Mouse (Mus musculus): ENCODE measurements at regions not wholly inside any gene's neighbourhood (a gene's known extent, or its start where the extent isn't known, plus 50 kb on each side); places are given as distances from the start of the nearest gene placed in this dataset.

- DNase-seq (ENCODE audit: low spot score in 2 of 2) = no peak
These were observed 245.1 kb upstream of the Sall1 start for GRCm38 (mm10) chr8:89289017-89289416.

DNA sequence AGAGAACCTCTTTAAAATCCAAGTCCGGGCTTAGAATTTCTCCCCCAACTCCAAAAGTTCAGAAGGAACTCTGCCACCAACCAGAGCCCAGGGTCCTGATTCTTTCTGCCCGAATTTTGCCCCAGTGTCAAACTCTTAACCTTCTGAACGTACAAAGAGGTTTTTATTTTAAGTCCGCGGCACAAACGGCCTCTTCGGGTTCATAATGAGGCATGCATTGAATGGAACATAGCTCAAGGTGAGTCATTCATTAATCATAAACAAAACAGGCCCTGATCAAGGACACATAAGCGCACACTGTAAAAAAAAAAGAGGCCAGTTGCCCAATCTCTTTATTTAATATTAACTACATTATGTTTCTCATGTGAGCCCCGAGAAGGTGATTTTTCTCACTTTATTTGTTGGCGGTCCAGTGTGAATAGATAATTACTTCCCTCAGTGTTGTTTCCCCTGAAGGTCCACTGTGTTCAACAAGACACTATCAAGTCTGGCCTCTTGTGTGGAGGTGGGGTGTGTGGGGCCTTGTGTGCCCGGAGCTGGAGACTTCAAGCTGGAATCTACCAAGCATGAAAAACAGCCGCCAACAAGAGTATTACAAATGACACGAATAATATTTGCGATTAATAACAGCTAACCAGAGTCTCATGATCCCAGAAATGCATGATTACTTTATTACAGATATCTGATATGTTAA, 241.1 kb upstream of the Sall1 start:
- DNase-seq (ENCODE audit: low spot score in 2 of 2) = no peak

GRCm38 (mm10) chr8:89283105-89284096, 239.4 kb upstream of the Sall1 start:
- DNase-seq (ENCODE audit: low spot score in 2 of 2) = no peak

GRCm38 (mm10) chr8:89279844-89280243, 235.9 kb upstream of the Sall1 start:
- no peak for DNase-seq (ENCODE audit: low spot score in 2 of 2)

DNA sequence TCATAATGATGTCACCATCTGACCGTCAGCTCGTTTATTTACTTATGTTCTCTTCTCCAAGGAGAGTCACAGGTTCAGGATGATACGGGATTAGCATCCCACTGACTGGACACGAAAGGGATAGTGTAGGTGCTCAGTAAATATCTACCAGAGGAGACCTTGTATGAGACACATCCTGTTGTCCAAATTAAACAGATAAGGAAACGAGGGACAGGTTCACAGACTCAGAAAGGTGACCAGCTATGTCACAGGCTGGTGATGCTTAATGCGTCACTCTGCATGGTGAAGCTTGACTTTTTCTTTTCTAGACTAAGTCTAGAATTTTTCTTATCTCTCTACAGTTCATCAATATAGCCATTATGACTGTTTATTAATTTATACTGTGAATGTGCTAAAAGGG, 235.2 kb upstream of the Sall1 start:
- DNase-seq (ENCODE audit: low spot score in 2 of 2) = no peak

DNA sequence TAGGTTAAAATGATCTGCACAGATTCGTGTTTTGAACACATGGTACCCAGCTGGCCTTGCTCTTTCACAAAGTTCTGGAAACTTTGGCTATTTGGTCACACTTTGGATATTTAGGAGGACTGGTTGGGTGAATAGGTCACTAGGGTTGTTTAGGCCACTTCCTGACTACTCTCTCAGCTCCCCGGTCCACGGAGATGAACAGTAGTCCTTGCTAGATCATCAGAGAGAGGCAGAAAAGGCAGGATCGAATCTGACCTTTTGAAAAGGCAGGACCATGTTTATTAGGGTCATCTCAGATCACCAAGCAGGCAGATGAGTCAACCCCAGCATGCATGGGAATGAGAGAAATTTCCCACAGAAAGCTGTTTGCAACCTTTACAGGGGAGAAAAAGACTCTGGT, 229.3 kb upstream of the Sall1 start:
- DNase-seq (ENCODE audit: low spot score in 2 of 2) = no peak

- peak; percentile 2 to 17 for DNase-seq (ENCODE audit: low spot score in 2 of 2)
These were observed 228.4 kb upstream of the Sall1 start for GRCm38 (mm10) chr8:89272381-89272815.

GRCm38 (mm10) chr8:89271381-89272355, 227.7 kb upstream of the Sall1 start:
- peak in 1 of 2 experiments; percentile 5 for DNase-seq (ENCODE audit: low spot score in 2 of 2)

DNA sequence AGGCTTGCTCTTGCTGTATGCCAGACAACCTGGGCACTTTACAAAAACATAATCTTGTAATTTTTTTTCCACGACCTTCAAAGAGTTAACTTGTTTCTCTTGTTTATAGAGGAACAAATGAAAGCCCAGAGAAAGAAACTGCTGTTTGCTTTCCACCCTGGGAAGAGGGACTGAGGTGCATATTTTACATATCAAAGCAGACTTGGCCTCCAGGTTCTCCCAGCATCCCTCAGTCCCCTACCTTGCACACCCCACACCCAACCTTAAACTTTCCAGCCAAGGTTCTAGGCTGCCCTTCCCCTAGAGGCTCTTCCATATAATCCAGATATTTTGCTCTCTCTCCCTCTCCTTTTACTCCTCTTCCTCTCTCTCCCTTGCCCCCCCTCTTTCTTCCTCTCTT, 226.0 kb upstream of the Sall1 start:
- no peak for DNase-seq (ENCODE audit: low spot score in 2 of 2)

- no peak for DNase-seq (ENCODE audit: low spot score in 2 of 2)
These were observed 217.3 kb upstream of the Sall1 start for GRCm38 (mm10) chr8:89261163-89261812.

- DNase-seq (ENCODE audit: low spot score in 2 of 2) = no peak
These were observed 215.9 kb upstream of the Sall1 start for GRCm38 (mm10) chr8:89259881-89260280.

- no peak for DNase-seq (ENCODE audit: low spot score in 2 of 2)
These were observed 202.4 kb upstream of the Sall1 start for GRCm38 (mm10) chr8:89246342-89246741.

- DNase-seq (ENCODE audit: low spot score in 2 of 2) = no peak
These were observed 201.3 kb upstream of the Sall1 start for GRCm38 (mm10) chr8:89245131-89245751.

GRCm38 (mm10) chr8:89241686-89242085, 197.7 kb upstream of the Sall1 start:
- no peak for DNase-seq (ENCODE audit: low spot score in 2 of 2)

DNA sequence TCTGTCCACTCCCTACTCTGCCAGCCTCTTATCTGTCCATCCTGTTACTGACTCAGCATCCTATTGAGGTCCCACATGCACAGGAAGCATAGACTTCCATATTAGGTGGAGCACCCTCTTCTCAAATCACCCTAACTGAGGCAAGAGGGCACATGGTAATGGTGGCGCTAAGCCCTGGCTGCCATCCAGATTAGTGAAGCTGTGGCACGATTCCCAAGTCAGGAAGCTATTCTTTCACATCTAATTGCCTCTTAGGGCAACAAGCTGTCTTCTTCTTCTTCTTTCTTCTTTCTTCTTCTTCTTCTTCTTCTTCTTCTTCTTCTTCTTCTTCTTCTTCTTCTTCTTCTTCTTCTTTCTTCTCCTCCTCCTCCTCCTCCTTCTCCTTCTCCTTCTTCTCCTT, 195.7 kb upstream of the Sall1 start:
- DNase-seq (ENCODE audit: low spot score in 2 of 2) = no peak

GRCm38 (mm10) chr8:89234041-89234440, 190.1 kb upstream of the Sall1 start:
- DNase-seq (ENCODE audit: low spot score in 2 of 2) = no peak

DNA sequence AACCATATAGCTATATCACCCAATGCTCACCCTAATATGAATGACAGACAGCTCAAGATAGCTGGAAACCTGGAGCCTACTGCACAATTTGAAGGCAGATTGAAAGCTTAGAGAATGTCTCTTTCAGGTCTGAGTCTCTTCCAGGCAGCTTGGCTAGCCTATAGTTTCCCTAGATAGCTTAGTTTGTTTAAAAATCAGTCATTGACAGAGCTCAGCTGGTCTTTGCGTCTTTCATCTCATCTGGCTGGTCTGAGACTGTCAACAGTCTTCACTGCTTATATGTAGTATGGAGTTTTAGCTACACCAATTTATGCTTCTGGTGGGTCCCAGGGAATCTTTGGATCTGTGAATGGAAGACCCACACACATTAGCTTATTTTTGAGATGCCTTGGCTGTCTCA, 188.4 kb upstream of the Sall1 start:
- DNase-seq (ENCODE audit: low spot score in 2 of 2) = no peak

- no peak for DNase-seq (ENCODE audit: low spot score in 2 of 2)
These were observed 185.2 kb upstream of the Sall1 start for GRCm38 (mm10) chr8:89229144-89229543.

DNA sequence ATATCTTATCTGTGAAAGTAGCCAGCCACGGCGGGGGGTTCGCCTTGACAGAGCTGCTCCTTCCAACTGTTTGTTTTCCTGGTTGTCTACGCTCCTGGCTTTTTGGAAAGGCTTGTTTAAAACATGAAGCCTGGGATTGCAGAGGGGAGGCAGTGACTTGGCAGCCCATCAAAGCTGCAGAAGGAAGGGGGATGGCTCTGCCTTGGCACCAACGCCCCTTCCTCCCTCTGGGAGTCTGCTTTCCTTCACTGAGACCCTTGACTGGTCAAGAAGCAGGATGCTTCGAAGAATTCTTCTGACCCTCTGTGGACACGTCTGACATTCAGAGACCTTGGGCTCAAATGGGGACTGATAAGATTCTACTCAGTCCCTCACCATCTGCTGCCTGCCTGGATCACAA, 176.9 kb upstream of the Sall1 start:
- DNase-seq (ENCODE audit: low spot score in 2 of 2) = peak; percentile 34 to 60

DNA sequence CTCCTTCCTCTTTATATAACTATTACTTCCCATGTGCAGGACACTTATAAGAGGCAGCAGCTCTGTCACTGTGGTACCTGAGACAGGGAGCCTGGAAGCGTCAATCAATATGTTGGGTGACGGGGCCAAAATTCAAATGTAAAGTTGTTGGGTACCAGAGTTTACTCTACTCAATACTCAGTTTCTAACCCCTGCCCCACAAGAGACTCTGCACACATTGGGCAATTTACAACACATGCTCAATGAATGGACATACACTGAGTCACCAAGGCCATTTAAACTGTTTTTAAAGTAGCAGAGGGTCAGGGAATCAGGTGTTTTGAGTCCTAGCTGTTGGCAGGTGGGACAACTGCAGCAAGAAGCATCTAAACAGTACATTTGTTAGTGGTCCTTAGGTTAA, 176.4 kb upstream of the Sall1 start:
- DNase-seq (ENCODE audit: low spot score in 2 of 2) = no peak

Data from layer of hippocampus, adult 18-20 months (tissue).